Mouse (Mus musculus): ENCODE measurements at regions not wholly inside any gene's neighbourhood (a gene's known extent, or its start where the extent isn't known, plus 50 kb on each side); places are given as distances from the start of the nearest gene placed in this dataset.

DNA sequence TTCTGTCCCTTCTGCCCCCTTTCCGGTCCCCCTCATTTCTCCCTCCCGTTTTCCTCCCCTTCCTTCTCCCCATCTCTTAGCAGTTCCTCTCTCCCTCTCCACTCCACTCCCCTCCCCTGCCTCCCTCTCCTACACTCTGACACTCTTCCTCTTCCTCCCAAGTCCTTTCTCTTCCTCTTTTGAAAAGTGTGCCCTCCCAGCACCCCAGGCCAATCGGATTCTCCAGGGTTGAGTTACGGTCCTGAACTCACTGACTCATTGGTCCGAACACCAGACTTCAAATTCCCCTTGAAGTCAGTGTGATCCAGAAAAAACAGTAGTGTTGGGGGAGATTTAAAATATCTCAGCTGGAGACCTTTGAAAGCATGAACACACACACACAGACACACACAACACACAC is 109.1 kb downstream of the 2410131K14Rik start:
- DNase-seq: no peak

DNA sequence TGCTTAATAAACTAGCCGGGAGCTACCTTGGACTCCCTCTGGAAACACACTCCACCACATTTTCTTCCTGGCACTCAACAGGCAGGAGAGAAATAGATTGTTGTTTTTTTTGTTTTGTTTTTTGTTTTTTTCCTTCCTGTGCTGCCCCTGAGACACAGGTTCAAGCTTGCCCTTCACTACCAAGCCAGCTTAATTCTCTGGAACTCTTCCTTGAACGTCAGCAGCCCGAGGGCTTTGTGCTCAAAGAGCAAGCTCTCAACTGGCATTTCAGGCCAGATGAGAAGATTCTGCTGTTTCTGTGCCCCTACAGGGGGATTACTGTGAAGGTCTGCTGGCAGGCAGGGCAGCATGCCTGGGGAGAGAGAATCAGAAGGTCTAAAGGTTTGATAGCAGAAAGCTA is 109.8 kb downstream of the 2410131K14Rik start:
- no peak for DNase-seq

DNA sequence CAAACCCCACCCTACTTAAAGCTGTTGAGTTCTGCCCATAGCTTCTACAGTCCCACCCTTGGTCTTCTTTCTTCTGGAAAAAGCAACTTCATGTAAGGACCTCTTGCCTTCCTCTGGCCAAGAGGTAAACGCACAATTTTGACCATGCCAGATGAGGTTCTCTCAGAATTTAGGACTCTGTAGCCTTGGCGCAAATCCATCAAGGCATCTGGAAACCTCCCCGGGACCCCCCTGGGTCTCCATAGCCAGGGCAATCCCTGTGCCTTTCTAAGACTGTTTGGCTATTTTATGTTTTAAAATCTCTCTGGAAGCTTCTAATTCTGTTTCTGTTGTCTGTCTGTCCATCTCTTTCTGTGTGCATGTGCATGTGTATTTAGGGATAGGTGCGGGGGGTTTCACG is 110.3 kb downstream of the 2410131K14Rik start:
- peak in 1 of 2 experiments; percentile 34 for DNase-seq

DNA sequence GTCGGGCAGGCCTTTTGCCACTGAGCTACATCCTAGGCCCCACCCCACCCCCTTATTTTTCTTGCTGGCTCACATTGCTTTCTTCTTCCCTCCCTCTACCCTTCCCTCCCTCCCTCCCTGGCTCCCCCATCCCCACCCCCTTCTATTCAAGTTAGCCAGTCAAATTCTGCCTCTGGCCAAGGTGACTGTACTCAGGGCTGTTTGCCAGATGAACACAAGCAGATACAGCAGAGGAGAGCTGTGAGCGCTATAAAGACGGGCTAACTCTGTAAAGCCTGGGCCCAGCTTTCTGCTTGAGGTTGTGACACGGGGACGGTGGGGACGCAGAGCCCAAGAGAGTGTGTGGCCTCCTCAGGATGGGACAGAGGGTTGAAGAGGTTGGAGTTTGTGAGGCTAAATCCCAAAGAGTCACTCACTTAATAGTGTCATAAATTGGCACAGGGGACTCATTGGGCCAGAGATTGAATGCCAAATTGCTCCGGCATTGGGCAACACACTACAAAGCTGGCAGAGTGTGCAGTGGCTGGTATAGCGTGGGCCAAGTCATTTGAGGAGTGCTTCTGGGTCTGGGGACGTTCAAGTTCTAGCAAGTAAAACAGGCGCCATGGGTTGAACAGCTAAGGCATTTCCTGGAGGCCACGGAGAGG is 110.8 kb downstream of the 2410131K14Rik start:
- peak; percentile 73 to 74 for DNase-seq

- no peak for DNase-seq
Observed at GRCm38 (mm10) chr5:118359646-118360373, 114.8 kb downstream of the 2410131K14Rik start.

- DNase-seq: no peak
Observed at GRCm38 (mm10) chr5:118360374-118361064, 115.5 kb downstream of the 2410131K14Rik start.

DNA sequence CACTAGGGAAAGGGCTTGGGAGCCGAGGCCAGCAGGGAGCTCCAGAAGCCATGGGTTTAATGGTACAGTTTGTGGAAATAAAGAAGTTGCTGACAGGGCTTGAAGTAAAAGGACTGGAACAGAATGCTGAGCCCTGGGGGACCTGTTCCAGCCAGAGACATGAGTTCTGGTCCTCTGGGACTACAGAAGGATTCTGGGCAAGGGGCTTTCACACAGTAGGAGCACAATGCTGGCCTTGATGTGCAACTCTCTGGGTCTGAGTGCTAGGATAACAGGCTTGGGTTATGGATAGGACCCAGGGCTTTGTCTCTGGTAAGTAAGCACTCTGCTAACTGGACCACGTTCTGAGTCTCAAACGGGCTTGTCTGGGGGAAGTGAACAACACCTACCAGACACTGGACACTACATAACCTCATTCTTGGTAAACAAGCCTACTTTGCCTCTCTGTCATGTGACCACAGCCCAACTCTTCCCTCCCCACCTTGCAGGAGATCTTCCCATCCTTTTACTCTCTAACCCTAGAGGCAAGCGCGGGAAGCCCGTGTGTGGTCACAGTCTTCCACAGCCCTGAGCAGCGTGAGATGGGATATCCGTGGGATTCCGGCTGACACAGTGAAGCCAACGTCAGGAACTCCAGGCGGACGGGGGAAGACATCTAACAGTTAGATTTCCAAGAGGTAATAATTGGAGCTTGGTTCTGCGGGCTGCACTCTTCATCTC is 116.3 kb downstream of the 2410131K14Rik start:
- DNase-seq: no peak

DNA sequence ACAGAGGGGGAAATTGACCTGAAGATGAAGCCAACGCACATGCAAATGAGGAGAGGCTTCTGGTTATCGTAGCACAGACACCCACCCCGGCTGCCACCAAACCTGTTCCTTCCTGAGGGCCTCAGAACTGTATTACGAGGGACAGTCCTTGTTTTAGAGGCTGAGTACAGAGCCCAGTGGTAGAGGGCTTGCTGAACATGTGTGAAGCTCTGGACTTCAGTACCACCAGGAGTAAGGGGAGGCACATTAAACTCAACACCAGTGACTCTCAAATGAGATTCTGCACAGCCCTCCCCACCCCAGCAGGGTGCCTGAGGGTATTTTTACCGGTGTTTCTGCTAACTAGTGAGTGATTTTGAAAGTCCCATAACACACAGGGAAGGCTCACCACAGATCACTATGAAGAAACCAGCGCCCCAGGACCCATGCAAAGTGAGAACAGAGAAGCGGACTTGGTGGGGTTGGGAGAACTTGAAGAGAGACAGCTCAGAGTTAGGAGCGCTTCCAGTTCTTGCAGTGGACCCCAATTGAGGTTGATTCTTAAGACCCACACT is 116.9 kb downstream of the 2410131K14Rik start:
- no peak for DNase-seq

DNA sequence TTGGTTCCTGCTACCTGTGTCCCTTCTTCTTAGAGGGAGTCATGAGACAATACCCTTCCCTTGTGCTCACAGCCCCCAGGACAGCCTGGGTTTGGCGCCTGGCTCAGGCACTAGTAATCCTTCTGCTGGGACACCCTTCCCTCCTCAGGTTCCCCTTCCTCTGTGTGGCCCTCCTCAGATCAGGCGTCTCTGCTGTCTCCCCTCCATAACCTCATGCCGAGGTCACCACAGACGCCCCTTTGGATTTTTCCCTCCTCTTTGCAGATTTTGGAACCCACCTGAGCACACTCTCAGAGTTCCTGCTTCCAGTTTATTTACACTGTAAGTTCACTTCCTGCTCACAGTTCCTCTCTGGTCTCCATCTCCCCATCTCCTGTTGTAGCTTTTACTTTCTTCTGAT is 117.7 kb downstream of the 2410131K14Rik start:
- DNase-seq: no peak

- no peak for DNase-seq
Observed at GRCm38 (mm10) chr5:118363154-118363553, 118.1 kb downstream of the 2410131K14Rik start.

GRCm38 (mm10) chr5:118364646-118365045 is 119.6 kb downstream of the 2410131K14Rik start:
- no peak for DNase-seq

- no peak for DNase-seq
Observed at GRCm38 (mm10) chr5:118365196-118365595, 120.2 kb downstream of the 2410131K14Rik start.

- no peak for DNase-seq
Observed at GRCm38 (mm10) chr5:118365651-118366050, 120.6 kb downstream of the 2410131K14Rik start.

DNA sequence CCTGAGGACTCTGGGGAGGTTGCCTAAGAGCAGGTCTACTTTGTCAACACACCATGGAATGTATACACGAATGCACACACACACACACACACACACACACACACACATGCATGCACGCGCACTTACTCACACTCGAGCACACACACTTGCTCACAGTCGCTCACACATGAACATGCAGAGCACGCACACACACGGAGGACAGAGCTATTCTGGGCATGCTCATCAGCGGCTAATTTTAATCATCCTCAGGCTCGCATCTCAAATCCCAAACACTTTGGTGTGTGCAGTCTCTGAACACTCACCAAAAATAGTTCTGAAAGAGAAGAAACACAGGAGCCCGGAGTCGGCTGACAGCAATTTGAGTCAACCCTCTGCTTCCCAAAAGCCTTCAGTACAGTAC is 122.0 kb downstream of the 2410131K14Rik start:
- no peak for DNase-seq

DNA sequence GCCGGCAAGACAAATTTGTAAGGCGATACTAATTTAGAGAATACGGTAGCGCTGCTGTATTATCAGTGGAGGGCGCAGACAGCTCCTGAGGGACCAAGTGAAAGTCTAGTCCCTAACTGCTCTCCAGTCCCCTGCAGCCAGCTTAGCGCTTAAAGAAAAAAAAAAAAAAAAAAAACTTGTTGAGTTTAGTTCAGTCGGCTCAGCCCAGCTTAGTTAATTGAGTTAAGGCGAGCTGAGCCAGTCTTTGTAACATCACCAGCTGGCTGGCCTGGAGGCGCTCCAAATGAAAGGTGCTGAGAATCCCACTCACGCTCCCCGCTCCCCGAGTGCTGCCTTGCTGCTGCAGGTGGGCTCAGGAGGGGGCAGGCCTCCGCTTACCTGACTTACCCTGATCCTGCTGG is 128.6 kb downstream of the 2410131K14Rik start:
- DNase-seq: peak; percentile 63 to 69

DNA sequence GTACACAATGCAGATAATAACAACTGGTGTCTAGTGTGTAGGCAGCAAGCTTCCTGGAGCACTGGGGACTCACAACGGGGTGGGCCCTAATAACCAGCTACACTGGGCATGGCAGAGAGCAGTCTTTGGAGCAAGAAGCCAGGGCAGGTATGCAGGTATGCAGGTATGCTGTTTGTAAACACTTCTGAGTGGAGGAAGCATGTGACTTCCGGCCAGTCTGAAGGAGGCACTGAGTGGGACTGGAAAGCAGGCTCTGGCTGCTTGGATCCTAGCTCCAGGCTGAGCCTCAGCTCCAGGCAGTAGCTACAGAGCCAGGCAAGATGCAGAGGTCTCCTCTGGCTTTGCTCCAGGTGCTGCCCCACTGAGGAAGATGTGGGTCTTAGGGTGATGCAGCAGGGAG is 129.9 kb downstream of the 2410131K14Rik start:
- no peak for DNase-seq

DNA sequence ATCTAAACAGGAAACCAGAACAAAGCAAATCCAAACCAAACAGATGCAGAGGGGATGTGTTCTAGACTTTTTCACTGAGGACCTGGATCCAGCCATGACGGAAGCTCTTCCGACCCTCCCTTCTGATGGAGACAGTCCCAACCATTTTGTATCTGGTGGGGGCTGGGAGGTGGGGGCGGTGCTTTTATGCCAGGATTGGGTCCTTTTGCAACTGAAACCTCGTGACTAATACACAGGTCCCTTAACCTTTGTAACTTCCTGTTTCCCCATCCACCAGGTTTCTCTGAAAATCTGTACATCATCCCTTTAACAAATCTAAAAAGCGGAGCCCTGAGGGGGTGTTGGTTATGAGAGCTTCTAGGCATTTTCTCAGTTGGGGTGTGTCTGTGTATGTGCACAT is 130.9 kb downstream of the 2410131K14Rik start:
- no peak for DNase-seq

DNA sequence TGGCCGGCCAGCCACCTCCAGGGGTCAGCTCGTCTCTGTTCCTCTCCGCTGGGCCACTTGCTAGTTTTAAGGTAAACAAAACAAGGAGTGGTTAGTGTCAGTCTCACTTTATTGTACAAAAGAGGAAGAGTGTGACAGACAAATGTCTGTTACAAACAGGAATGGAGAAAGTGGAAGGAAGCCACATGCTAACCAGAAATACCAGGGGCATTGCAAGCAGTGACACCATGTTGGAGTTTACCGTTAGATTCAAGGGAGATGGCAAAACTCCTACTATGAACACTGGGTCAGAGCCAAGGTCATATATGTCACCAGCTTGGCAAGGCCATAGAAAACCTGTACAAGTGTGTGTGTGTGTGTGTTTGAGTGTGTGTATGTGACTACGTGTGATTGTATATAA is 131.5 kb downstream of the 2410131K14Rik start:
- DNase-seq: no peak

DNA sequence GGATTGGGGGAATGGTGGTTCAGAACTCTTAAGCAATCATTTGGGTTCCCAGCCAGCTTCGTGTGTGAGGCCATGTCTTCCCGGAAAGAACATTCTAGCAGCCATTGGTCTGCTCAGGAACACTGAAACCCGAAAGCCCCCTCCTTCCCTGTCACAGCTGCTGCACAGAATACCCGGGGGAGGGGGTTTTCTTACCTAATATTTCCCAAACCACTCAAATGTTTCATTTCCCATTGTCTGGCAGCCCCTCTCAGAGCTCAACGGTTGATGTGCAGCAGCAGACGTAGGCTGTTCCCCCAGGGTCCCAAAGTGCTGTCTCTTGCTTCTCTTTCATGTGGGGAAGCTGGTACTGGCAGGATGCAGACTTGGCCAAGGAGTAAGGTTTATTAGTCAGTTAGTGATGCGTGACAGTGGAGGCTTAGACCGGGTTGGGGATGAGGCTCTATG is 132.4 kb downstream of the 2410131K14Rik start:
- peak; percentile 33 to 36 for DNase-seq

GRCm38 (mm10) chr5:118379245-118380051 is 134.4 kb downstream of the 2410131K14Rik start:
- peak; percentile 30 to 36 for DNase-seq

DNA sequence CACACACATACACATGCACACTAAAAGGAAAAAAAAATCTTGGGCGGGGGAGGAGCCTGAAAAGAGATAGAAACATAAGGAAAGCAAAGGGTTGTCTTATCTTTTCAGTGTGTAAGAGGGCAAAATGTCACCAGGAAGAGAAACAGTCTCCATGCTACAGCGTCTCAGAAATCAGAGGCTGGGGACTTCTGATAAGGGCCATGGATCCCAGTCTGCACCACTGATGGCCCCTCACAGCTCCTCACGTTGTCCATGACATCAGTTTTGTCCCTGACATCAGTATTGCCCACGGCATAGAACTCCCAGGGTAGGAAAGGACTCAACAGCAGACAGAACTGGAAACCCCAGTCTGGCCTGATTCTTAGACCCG is 135.0 kb downstream of the 2410131K14Rik start:
- DNase-seq: no peak

All from cerebellum, postnatal 10 days (tissue).